Mouse (Mus musculus): ENCODE data around the gene Rbp4.

Rbp4 gene

DNA sequence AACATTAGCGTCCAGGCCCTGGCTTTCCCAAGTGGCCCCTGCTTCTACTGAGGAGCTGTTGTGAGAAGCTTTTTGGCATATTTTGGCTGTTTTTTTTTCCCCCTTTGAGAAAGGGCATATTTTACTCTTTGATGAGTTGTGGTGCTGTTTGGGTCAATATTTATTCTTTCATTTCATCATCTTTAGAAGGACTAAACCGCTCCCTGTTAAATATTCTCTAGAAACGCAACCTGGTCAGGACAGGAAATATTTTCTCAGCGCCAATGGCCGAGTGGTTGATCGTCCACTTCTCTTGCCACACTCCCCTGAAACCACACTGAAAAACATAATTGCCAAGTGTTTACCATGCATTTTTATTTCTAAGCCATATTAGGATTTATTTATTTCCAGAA lies at the start of gene Rbp4:
Gene Rbp4 (minus strand): TSS at position 63 of the 392 bp plus-strand sequence.
- no peak for DNase-seq (ENCODE audit: low read depth, low spot score)

DNA sequence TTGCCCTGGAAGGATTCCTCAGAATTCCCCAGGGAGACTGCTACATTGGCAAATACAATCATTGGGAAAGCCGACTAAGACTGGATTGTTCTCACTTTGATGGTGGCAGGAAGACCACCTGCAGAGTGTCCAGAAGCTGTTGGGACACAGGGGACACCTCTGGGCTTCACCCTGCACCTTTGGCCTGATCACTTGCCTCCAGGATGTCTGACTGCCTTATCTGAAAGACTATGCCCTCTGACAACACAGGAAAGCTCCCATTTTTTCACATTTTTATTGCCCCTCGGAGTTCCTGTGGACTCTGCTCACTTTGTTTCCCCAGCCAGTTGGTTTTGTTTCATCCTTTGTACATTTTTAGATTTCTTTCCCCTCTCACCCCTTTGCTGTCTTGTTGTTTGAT lies 39.6 kb upstream of the Rbp4 start:
- no peak for DNase-seq (ENCODE audit: low read depth, low spot score)

DNA sequence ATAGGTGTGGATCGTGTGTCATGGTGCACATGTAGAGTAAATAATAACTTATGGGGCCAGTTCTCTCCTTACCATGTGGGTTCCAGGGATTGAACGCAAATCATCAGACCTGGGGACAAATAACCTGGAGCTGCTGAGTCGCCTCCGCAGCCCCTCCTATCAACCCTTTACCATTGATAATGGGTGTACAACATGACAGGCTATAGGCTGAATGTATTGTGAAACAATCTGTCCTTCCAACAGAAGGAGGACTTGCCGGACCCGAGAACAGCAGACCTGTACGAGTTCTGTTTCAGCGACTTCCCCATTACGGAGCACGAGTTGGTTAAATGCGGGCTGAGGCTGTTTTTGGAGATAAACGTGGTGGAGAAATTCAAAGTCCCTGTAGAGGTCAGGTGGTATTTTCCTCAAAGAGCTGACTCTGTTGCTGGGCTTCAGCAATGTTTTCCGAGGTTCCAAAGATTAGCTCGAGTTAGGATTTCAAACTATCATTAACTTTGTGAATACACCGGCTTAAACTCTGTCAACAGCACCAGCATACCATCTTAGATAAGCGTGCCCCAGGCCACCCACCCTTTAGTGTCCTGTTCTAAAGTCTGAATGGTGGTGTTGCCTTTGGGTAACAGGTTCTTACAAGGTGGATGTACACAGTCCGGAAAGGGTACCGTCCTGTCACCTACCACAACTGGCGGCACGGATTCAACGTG lies 36.7 kb upstream of the Rbp4 start:
- no peak for DNase-seq (ENCODE audit: low read depth, low spot score)

DNA sequence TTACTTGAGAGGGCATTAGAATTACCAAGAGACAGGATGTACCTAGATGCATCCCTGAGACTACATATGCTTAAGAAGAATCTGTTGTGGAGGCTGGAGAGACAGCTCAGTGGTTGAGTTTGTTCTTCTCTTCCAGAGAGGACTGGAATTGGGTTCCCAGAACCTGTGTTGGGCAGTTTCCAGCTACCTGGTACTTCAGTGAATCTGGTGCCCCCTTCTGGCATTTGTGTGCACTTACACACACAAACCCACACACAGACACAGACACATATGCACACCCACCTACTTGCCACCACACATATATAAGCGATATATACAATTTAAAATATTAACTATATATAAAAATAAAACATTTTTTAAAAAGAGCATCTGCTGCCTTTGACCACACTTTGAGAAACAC lies 31.2 kb upstream of the Rbp4 start:
- DNase-seq (ENCODE audit: low read depth, low spot score) = no peak

DNA sequence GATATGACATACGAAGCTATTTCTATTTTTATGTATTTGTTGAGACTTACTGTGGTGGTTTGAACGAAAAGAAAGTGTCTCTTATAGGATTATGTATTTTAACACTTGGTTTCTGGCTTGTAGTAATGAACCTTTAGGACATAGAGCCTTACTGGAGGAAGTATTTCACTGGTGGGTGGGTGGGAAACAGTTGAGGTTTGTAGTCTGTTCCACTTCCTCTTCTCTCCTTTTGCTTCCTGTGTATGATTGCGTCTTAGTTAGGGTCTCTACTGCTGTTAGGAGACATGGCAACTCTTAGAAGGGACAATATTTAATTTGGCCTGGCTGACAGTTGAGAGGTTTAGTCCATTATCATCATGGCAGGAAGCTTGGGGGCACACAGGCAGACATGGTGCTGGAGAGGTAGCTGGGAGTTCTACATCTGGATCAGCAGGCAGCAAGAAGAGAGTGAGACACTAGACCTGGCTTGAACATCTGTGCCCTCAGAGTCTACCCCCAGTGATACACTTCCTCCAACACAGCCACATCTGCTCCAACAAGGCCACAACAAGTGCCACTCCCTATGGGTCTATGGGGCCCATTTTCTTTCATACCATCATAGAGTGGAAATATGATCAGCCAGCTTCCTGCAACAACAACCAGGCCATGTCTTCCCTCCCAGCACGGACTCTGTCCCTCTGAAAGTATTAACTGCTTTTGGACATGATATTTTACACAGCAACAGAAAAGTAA lies 18.6 kb upstream of the Rbp4 start:
- DNase-seq (ENCODE audit: low read depth, low spot score) = no peak

DNA sequence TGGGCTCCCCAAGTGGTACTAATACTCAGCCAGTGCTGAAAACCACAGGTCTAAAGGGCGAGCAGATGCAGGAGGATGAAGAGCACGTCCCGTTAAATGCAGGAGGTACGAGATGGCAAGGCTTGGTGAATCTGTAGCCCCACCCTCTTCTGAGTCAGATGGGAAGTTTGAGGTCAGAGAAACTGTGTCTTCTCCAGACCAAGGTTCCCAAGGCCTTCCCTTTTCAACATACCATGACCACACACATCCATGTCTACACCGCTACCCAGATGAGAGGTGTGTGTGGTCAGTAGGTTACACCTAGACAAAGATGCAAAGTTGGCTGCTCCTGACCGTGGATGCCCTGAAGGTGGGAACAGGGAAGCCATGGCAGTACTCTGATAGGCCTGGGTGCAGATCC lies 9.7 kb upstream of the Rbp4 start:
- no peak for DNase-seq (ENCODE audit: low read depth, low spot score)

DNA sequence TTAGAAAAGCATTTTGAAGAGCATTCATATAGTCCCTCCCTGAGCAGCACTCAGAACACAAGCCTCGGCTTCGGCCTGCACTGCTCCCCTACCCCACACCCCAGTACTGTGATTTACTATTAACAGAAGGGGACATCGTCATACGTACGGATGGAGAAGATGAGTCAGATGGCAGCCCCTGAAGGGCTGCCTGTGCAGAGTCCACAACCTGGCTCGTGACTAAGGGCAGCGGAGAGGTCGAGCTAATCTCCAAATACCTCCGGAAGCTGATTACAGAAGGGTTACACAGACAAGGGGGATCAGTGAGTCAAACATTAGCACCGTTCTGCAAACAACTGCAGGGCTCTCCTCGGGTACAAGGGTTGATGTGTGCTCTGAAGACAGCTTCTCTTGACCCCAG lies 8.9 kb upstream of the Rbp4 start:
- DNase-seq (ENCODE audit: low read depth, low spot score) = no peak

DNA sequence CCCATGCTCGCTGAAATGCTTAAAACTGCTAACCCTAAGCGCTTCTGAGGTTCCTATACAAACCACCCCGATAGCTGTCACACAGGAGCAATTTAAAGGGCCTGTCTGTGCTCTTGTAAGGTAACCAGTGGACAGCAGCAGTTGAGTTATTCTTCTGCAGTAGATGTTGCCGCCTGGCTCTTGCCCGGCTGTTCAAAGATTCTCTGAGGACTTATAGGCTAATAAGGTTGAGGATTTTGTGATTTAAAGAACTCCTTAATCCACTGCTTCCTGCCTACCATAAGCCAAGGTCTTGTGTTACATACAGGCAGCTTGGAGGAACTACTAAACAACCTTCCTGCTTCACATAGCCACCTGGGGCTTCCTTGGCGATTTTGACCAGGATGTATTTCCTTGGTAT lies 7.4 kb upstream of the Rbp4 start, which contains the start of gene Pde6c:
Gene Pde6c (plus strand): TSS at position 301 of the 400 bp plus-strand sequence.
- no peak for DNase-seq (ENCODE audit: low read depth, low spot score)

DNA sequence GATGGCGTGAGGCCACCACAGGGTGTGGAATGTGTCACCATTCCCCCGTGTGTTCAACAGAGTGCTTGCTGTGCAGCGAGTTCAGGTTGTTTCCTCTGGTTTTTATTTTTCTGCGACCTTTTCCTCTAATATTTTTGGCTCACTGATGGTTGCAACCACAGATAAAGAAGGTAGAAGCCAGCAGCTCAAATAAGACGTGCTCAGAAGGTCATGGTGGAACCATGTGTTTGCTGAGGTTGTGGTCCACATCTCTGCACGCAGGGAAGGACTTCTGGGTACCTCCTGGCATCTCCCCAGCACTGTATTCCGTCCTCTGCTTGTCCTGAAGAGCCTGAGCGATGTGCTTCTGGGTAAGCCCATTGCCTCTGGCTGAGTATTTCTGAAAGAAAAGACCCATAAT lies 1.6 kb upstream of the Rbp4 start:
- DNase-seq (ENCODE audit: low read depth, low spot score) = no peak

DNA sequence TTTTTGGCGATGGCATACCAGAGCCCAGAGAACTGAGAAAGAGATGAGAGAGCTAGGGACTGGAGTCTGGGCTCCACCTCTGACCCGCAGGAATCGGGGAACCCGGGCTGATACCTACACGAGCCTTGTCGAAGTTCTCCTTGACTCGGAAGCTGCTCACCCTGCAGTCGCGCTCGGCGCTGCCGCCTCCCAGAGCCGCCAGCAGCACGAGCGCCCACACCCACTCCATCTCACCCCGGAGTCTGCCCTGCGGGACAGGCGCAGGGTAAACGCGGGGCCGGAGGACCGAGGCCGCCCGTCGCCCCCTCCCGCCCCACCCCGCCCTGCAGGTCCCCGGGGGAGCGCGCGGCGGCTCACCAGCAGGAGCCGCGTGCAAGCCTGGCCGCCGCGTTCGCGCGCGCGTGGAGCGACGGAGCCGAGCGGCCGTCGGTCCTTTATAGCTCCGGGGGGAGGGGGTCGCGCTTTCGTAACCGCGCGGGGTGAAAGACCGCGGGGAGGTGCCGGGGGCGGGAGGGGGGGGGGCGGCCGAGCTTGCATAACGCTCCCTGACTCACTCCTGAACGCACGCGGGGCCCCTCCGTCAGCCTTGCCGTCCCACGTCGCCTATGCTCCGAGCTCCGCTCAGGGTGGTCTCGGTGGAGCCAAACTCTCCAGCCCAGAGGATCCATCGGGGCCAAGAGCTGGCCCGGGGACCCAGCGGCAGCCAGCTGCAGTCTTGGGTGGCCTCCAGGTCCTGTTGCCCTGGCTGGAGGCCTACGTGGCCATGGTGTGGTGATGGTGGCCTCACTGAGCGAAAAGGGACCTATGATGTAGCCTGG lies 471 bp downstream of the Rbp4 start:
- DNase-seq (ENCODE audit: low read depth, low spot score) = peak; percentile 33

DNA sequence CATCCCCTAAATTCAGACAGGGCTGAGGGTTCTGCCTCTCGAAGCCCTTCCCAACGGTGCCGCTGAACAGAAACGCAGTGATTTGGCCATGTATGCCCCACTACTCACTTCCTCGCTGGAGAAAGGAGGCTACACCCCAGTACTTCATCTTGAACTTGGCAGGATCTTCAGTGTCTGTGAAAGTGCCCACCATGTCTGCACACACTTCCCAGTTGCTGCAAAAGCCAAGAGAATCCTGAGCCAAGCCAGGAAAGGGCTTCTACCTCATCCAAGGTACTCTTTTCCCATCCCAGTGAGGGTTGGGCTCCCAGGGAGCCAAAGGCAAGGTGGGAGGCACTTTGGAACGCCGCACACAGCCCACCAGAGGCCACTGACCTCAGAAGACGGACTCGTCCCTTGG lies 1.2 kb downstream of the Rbp4 start:
- DNase-seq (ENCODE audit: low read depth, low spot score) = no peak

DNA sequence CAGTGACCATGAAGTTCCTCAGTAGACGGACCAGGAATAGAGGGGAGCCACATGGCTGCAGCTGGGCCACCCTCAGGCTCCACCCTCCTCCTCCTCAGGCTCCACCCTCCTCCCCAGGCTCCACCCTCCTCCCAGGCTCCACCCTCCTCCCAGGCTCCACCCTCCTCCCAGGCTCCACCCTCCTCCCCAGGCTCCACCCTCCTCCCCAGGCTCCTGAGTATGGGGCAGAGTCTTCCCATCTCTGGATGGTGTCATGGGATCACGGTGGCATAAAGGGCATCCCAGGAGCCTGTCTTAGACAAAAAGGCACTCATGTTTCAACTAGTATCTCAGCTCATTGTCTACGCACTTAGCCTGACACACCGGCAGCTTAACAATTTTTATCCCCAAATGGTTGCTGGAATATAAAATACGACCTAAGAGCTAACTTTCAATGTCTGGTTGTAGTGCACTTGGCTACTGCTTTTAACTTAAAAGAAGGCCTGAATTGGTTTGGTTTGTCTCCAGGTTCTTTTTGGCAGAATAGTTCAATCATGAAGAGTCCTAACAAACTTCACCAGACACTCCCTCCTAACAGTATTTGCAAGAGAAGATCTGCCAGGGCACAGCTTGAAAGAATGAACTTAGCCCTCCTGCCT lies 4.8 kb downstream of the Rbp4 start:
- DNase-seq (ENCODE audit: low read depth, low spot score) = no peak

DNA sequence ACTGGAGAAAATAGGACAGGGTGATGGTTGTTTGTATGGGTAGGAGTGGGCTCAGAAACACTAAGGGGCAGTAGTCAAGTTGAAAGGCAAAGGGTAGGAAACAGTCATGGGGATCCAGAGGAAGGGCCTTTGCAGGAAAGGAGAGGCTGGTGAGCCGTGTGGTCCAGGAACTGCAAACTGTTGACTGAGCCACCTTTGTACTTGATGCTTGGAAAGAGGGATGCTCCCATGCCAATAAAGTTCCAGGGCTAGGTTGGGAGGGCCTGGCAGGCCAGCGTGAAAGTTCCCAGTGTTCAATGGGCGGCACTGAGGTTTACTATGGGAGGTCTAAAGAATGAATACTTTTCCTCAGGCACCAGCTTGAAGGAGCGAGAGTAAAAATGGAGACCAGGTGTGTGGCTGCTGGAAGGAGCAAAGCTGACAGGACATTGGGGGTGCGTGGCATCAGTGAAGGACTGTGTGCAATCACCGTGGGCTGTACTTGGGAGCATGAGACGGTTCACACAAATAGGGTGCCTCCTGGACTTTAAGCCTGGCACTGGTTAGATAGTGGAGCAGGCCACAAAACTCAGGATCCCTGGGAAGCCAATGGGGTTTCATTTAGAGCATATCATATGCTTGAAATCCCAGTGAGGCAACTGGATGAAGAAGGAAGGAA lies 10.1 kb downstream of the Rbp4 start:
- no peak for DNase-seq (ENCODE audit: low read depth, low spot score)

DNA sequence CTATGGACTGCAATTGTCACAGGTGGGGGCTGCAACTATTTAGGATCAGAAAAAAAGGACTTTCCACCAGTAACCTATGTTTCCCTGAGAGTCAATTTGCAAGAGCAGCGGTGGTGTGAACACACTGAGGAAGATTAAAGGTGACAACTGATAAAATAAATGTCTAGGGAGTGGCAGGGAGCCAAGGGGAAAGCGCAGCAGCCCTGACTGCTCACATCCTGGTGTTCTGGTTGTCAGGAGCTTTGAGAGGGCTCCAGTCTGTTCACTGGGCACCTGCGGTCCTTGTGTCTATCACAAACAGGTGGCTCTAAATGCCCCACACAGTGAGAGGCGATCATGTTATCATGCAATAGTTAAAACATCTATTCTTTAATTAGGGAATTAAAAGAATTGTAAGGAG lies 12.5 kb downstream of the Rbp4 start:
- DNase-seq (ENCODE audit: low read depth, low spot score) = no peak

DNA sequence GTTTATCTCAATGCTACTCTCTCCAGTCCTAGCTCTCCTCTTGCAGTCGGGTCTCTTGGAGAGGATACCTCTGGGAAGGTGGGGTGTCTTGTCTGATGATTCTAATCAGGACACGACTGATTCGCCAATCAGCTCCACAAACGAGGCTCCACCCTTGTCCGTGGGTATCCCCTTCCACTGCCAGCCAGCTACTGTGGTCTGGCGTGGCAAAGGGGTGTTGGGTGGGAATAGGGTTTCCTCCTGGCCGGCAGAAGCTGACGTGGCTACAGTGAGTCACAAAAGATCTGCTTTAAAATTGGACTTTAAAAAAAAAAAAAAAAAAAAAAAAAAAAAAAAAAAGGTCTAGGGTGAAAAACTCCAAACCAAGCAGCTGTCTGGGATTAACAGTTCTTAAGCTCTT lies 14.0 kb downstream of the Rbp4 start:
- DNase-seq (ENCODE audit: low read depth, low spot score) = no peak

DNA sequence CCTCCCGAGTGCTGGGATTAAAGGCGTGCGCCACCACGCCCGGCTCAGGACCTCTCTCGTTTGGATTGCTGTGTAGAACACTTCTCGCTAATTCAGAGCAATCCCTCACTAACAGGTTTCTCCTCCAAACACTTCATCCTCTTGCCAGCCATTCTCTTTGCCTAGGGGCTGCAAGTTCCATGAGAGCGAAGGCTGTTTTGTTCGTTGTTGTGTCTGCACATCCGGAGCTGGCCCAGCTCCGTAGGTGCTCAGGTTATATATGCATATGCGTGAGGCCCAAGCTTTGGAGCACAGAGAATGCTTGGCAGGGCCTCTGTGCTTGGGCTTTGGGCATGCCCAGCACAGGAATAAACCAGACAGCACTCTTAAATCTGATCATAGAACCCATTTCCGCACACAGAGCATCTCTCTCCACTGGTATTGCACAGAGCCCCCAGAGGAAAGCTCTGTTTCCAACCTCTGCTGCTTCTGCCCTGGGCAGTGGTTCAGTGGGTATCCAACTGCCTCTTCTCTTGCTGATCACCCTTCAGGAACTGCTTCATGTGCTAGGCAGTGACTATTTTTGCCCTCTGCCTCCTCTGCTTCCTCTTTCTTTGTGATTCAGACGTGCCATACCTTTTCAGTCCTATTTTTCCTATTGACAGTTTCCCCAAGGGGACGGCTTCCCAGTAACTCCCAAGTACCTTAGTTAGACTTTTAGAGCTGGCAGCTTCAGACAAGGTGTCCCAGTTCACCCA lies 15.4 kb downstream of the Rbp4 start:
- DNase-seq (ENCODE audit: low read depth, low spot score) = no peak

DNA sequence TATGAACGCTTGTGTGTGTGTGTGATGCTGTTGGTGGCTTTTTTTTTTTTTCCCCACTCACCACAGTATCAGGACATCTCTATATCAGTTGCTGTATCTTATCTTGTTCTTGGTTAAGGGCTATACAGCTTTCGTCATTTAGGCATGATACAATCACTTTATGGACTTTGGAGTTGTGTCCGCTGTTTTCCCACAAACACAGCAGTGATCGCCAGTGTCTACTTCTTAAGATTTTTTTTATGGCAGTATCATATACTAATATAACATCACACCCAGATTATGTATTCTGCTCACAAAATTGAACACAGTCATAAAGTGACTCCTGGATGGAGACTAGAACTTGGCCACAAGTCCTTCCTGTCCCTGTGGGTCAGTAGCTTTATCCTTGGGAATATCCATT lies 17.2 kb downstream of the Rbp4 start:
- DNase-seq (ENCODE audit: low read depth, low spot score) = no peak

DNA sequence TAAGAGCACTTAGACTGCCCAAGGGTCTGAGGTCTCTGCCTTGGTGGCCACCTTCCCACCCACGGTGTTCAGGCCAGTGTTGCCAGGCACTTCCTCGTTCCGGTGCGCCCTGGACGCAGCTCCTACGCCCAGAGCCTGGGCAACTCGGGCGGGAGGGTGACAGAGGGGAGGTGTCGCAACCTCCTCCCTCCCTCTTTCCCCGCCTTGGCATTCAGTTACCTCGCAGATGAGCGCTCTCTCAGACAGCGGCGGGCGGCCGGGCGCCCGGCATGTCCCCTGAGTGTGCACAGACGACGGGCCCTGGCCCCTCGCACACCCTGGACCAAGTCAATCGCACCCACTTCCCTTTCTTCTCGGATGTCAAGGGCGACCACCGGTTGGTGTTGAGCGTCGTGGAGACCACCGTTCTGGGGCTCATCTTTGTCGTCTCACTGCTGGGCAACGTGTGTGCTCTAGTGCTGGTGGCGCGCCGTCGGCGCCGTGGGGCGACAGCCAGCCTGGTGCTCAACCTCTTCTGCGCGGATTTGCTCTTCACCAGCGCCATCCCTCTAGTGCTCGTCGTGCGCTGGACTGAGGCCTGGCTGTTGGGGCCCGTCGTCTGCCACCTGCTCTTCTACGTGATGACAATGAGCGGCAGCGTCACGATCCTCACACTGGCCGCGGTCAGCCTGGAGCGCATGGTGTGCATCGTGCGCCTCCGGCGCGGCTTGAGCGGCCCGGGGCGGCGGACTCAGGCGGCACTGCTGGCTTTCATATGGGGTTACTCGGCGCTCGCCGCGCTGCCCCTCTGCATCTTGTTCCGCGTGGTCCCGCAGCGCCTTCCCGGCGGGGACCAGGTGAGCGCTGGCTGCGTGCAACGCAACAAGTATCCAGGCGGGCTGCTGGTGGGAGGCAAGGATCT lies 28.0 kb downstream of the Rbp4 start, which contains the start of gene Ffar4:
Gene Ffar4 (plus strand): TSS at position 214 of the 901 bp plus-strand sequence.
- peak; percentile 44 for DNase-seq (ENCODE audit: low read depth, low spot score)

DNA sequence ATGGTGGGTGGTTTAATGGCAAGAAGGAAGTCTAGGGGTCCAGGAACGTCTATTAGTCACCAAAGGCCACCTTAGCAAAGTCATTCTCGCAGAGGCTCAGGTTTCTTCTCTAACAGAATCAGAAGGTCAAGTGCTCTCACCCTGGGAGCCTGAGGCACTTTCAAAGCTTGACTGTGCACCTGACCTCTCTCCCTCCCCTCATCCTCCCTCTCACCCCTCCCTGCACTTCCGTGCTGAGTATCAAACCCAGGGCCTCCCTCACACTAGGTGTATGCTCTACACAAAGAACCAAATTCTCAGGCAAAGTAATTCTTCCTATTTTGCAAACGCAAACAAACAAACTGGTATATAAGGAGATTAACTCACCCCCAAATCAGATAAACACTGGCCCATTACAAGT lies 28.9 kb downstream of the Rbp4 start:
- DNase-seq (ENCODE audit: low read depth, low spot score) = no peak

All from mesoderm, embryonic 11.5 days (tissue).